Mouse (Mus musculus): Measurements from ENCODE around the gene Vps51.

GRCm38 (mm10) chr19:6069851-6070250, 7.2 kb downstream of the Vps51 start:
- TF ChIP-seq CTCF (IDR thresholded peaks at IDR 0.05; ENCODE audit: borderline replicate concordance, control insufficient read depth, extremely low read depth, insufficient read depth, low read length, poor library complexity), result no peak
- TF ChIP-seq POLR2A (IDR thresholded peaks at IDR 0.05; ENCODE audit: control insufficient read depth, extremely low read depth, insufficient read depth, low read length, poor library complexity), result no peak

Data from thymus, adult 2 months (tissue).